Mouse (Mus musculus): ENCODE measurements at regions not wholly inside any gene's neighbourhood (a gene's known extent, or its start where the extent isn't known, plus 50 kb on each side); places are given as distances from the start of the nearest gene placed in this dataset.

DNA sequence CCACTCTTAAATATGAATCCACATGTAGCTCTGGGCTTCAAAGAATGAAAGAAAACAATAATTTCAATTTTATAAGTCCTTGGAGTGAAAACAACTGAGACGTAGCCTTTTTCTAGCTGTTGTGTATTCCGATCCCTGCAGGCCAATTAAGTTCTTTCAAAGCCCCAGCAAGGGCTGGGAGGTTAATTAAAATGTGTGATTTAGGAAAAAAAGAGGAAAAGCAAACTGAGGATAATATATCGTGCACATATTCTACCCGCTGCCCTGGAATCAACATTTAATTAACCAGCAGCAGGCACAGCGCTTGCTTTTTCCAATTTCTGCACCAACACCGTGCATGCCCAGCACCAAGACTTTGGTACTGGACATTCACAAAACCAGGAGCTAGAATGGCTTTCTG is 167.0 kb downstream of the Nectin3 start:
- Histone ChIP-seq H3K4me3 (no peak overlapping the region), H3K27me3 (ENCODE audit: control insufficient read depth, insufficient read depth, insufficient read length) (no peaks in the 10 kb centered on the region), H3K4me2 (ENCODE audit: low read depth) (no peak overlapping the region), H3K36me3 (ENCODE audit: control insufficient read depth, insufficient read depth) (no peaks in the 10 kb centered on the region), H3K79me2 (ENCODE audit: control insufficient read depth, insufficient read depth) (no peaks in the 10 kb centered on the region), H3ac (ENCODE audit: control insufficient read depth, insufficient read length) (no peak overlapping the region)
- TF ChIP-seq TCF3 (IDR thresholded peaks at IDR 0.05; ENCODE audit: insufficient read length, low read depth) (no peak), POLR2AphosphoS2 (IDR thresholded peaks at IDR 0.05; ENCODE audit: insufficient read length, low read depth) (no peak), MYOG (IDR thresholded peaks at IDR 0.05; ENCODE audit: control insufficient read depth in 1 of 3, insufficient read depth in 1 of 3, insufficient read length in 2 of 3, low read depth in 2 of 3) (no peak), CEBPB (IDR thresholded peaks at IDR 0.05; ENCODE audit: insufficient read depth, poor library complexity, severe bottlenecking) (no peak), POLR2A (IDR thresholded peaks at IDR 0.05; ENCODE audit: insufficient read length, low read depth) (no peak), REST (IDR thresholded peaks at IDR 0.05; ENCODE audit: insufficient read depth, insufficient read length) (no peak), MAX (IDR thresholded peaks at IDR 0.05; ENCODE audit: low read depth) (no peak), MYOD1 (IDR thresholded peaks at IDR 0.05; ENCODE audit: control insufficient read depth in 1 of 3, insufficient read length in 2 of 3, low read depth in 2 of 3) (no peak), E2F4 (IDR thresholded peaks at IDR 0.05; ENCODE audit: insufficient read depth) (no peak)

DNA sequence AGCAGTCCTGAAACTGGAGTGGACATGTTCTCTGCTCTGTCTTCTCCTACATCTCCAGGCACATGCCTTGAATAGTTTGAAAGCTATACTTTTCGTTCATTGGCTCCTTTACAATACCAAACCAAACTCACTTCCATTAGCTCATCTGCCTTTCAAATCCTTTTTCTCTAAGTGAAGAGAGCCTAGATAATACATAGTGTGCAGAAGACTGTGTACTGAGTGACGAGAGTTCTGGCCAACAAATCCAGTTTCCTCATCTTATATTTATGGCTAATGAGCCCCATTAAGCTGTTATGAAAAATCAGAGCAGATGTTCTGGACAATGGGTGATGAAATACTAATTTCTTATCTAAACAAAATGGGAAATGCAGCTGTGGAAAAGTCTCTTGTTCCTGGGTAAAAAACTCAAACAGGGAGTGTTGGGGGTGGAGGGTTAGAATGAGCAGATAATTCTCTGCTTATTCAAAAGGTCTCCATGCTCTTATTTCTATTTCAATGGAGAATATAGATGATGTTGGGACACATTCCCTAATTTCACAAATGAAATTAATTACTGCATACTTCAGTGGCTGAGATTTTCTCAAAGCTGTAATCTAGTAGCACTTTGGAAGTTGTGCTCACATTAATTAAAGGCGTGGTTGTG is 144.3 kb upstream of the Gm4737 start:
- no peaks in the 10 kb centered on the region for H3K79me2 ChIP-seq (ENCODE audit: control insufficient read depth, insufficient read depth)
- no peak overlapping the region for H3K4me2 ChIP-seq (ENCODE audit: low read depth)
- no peaks in the 10 kb centered on the region for H3K36me3 ChIP-seq (ENCODE audit: control insufficient read depth, insufficient read depth)
- no peak overlapping the region for H3ac ChIP-seq (ENCODE audit: control insufficient read depth, insufficient read length)
- H3K4me3 ChIP-seq: no peak overlapping the region
- TF ChIP-seq TCF12 (IDR thresholded peaks at IDR 0.05; ENCODE audit: insufficient read depth, poor library complexity, severe bottlenecking) (no peak), SRF (IDR thresholded peaks at IDR 0.05; ENCODE audit: control insufficient read depth, insufficient read length, low read depth) (no peak), E2F4 (IDR thresholded peaks at IDR 0.05; ENCODE audit: insufficient read depth) (no peak), REST (IDR thresholded peaks at IDR 0.05; ENCODE audit: insufficient read depth, insufficient read length) (no peak), TCF3 (IDR thresholded peaks at IDR 0.05; ENCODE audit: insufficient read length, low read depth) (no peak), POLR2A (IDR thresholded peaks at IDR 0.05; ENCODE audit: insufficient read length, low read depth) (no peak), MYOG (IDR thresholded peaks at IDR 0.05; ENCODE audit: control insufficient read depth in 1 of 3, insufficient read depth in 1 of 3, insufficient read length in 2 of 3, low read depth in 2 of 3) (no peak), MAX (IDR thresholded peaks at IDR 0.05; ENCODE audit: low read depth) (no peak), USF1 (IDR thresholded peaks at IDR 0.05; ENCODE audit: low read depth) (no peak), CEBPB (IDR thresholded peaks at IDR 0.05; ENCODE audit: insufficient read depth, poor library complexity, severe bottlenecking) (no peak), MYOD1 (IDR thresholded peaks at IDR 0.05; ENCODE audit: control insufficient read depth in 1 of 3, insufficient read length in 2 of 3, low read depth in 2 of 3) (no peak), POLR2AphosphoS2 (IDR thresholded peaks at IDR 0.05; ENCODE audit: insufficient read length, low read depth) (no peak)
- no peaks in the 10 kb centered on the region for H3K27me3 ChIP-seq (ENCODE audit: control insufficient read depth, insufficient read depth, insufficient read length)

DNA sequence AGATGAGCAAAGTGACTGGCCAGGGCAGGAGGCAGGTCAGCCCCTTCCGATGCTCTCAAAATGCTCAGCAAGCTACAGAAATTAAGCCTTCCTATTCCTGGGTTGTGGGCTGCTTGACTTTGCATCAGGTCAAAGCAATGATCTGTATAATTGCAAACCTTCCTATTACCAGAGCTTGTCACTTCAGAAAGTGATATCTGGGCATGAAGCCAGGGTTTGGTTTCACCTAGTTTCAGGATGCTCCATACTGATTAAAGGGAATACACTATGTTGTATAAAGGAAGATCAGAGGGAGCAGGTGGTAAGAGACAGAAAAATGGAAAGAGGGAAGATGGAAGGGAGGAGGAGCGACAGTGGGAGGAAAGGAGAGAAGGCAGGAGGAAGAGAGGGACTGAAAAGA is 142.3 kb upstream of the Gm4737 start:
- H3K4me2 ChIP-seq (ENCODE audit: low read depth): no peak overlapping the region
- no peaks in the 10 kb centered on the region for H3K27me3 ChIP-seq (ENCODE audit: control insufficient read depth, insufficient read depth, insufficient read length)
- TF ChIP-seq CEBPB (IDR thresholded peaks at IDR 0.05; ENCODE audit: insufficient read depth, poor library complexity, severe bottlenecking): no peak
- TF ChIP-seq USF1 (IDR thresholded peaks at IDR 0.05; ENCODE audit: low read depth): no peak
- no peak overlapping the region for H3K4me3 ChIP-seq
- no peaks in the 10 kb centered on the region for H3K79me2 ChIP-seq (ENCODE audit: control insufficient read depth, insufficient read depth)
- H3ac ChIP-seq (ENCODE audit: control insufficient read depth, insufficient read length): no peak overlapping the region
- H3K36me3 ChIP-seq (ENCODE audit: control insufficient read depth, insufficient read depth): no peaks in the 10 kb centered on the region

DNA sequence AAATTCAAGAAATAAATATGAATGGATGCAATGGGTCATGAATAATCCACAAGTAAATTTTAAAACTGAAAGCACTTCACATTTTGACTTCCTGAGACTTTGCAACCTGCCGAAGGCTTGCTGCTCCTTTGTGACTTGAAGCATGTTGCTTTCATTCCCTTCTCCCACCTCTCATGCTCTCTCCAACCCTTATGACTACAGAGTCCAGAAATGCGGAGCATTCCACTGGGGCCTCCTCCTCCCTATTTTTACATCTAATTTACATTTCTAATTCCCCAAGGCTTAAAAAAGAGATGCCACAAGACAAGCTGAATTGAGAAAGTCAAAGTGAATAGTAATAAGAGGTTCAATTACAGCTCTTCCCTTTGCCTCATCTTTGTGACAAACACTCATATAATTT is 141.5 kb upstream of the Gm4737 start:
- H3K36me3 ChIP-seq (ENCODE audit: control insufficient read depth, insufficient read depth): no peaks in the 10 kb centered on the region
- no peak overlapping the region for H3K4me2 ChIP-seq (ENCODE audit: low read depth)
- no peak overlapping the region for H3ac ChIP-seq (ENCODE audit: control insufficient read depth, insufficient read length)
- H3K27me3 ChIP-seq (ENCODE audit: control insufficient read depth, insufficient read depth, insufficient read length): no peaks in the 10 kb centered on the region
- TF ChIP-seq MYOD1 (IDR thresholded peaks at IDR 0.05; ENCODE audit: control insufficient read depth in 1 of 3, insufficient read length in 2 of 3, low read depth in 2 of 3) (no peak), POLR2A (IDR thresholded peaks at IDR 0.05; ENCODE audit: insufficient read length, low read depth) (no peak), POLR2AphosphoS2 (IDR thresholded peaks at IDR 0.05; ENCODE audit: insufficient read length, low read depth) (no peak), REST (IDR thresholded peaks at IDR 0.05; ENCODE audit: insufficient read depth, insufficient read length) (no peak), E2F4 (IDR thresholded peaks at IDR 0.05; ENCODE audit: insufficient read depth) (no peak), CEBPB (IDR thresholded peaks at IDR 0.05; ENCODE audit: insufficient read depth, poor library complexity, severe bottlenecking) (no peak), MYOG (IDR thresholded peaks at IDR 0.05; ENCODE audit: control insufficient read depth in 1 of 3, insufficient read depth in 1 of 3, insufficient read length in 2 of 3, low read depth in 2 of 3) (no peak), TCF12 (IDR thresholded peaks at IDR 0.05; ENCODE audit: insufficient read depth, poor library complexity, severe bottlenecking) (no peak), MAX (IDR thresholded peaks at IDR 0.05; ENCODE audit: low read depth) (no peak), SRF (IDR thresholded peaks at IDR 0.05; ENCODE audit: control insufficient read depth, insufficient read length, low read depth) (no peak), USF1 (IDR thresholded peaks at IDR 0.05; ENCODE audit: low read depth) (no peak), TCF3 (IDR thresholded peaks at IDR 0.05; ENCODE audit: insufficient read length, low read depth) (no peak)
- H3K4me3 ChIP-seq: no peak overlapping the region
- H3K79me2 ChIP-seq (ENCODE audit: control insufficient read depth, insufficient read depth): no peaks in the 10 kb centered on the region

DNA sequence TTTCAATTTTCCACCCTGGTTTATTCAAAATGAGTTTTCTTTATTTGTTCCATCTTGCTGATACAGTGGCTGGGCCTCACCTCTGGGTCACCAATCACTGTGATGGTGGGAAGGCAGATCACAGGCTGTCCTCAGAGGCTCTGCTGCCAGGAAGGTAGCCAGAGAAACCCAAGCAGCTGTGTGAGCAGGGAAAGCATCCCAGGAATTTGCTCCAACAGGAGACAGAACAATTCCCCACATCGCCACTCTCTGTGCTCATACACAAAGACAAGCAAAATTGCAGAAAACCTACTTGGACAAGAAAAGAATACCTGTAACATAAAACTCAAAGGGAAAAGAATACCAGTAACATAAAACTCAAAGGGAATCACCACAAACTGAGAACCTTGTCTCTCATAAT is 139.0 kb upstream of the Gm4737 start:
- H3K4me2 ChIP-seq (ENCODE audit: low read depth): no peak overlapping the region
- no peaks in the 10 kb centered on the region for H3K36me3 ChIP-seq (ENCODE audit: control insufficient read depth, insufficient read depth)
- TF ChIP-seq MYOD1 (IDR thresholded peaks at IDR 0.05; ENCODE audit: control insufficient read depth in 1 of 3, insufficient read length in 2 of 3, low read depth in 2 of 3) (no peak), REST (IDR thresholded peaks at IDR 0.05; ENCODE audit: insufficient read depth, insufficient read length) (no peak)
- H3K4me3 ChIP-seq: no peak overlapping the region
- H3ac ChIP-seq (ENCODE audit: control insufficient read depth, insufficient read length): no peak overlapping the region
- no peaks in the 10 kb centered on the region for H3K79me2 ChIP-seq (ENCODE audit: control insufficient read depth, insufficient read depth)
- no peaks in the 10 kb centered on the region for H3K27me3 ChIP-seq (ENCODE audit: control insufficient read depth, insufficient read depth, insufficient read length)

All from myocyte (in vitro differentiated cells).